Mouse (Mus musculus): ENCODE results near the gene Tmc5.

Gene Tmc5

DNA sequence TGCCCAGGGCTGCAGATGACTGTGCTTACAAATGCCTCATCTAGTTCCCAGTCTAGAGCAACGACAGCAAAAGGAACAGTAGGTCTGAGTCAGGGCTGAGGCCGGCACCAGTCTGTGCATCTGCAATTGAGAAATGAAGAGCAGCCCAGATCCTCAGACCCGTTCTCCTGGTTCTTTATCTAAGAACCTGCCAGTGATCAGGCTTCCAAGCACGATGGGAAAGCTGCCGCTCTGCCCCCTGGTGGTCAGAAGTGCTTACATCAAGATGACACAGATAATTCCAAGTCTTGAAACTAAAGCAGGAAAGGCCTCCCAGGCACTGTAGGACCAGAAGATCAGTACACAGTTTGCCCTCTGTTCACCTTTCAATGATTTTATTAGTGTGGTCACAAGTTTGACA is 91.1 kb downstream of the Tmc5 start:
- peak; percentile 70 for ATAC-seq (ENCODE audit: insufficient number of reproducible peaks, low FRiP score, low TSS enrichment)

DNA sequence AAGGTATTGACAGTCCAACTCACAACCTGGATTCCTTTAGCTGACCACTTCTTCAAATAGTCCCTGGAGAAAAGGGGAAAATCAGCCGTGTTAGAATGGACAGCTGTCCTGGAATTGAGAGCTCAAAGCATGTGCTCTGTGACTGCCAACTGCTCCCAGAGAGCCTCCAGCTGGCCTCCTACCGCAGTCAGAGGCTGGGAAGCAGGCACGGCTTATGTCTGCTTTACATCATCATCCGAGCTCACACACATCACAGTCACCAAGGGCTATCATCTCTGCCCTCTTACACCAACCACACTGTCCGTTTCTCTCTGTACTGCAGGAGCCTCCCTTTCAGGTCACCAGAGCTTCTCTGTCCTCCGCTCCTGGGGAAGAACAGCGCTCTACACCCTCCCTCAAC is 92.0 kb downstream of the Tmc5 start:
- 0 out of 2 replicates have a peak, but pooled peaks have one; percentile 49 for ATAC-seq (ENCODE audit: insufficient number of reproducible peaks, low FRiP score, low TSS enrichment)

DNA sequence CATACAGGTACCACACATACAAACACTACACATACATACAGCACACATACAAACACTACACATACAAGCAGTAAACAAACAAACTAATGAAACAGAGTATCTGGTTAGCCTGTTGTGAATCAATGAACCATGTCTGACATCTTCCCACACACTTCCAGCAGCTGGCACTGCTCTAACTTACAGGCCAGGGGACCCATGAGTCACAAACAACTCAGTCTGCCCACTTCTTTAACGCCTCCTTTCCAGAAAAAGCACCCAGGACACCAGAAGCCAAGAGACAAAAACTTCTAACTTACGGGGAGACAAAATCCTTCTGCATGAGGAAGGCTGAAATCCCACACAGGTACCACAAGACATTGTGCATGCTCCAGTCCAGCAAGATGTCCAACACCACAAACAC is 94.2 kb downstream of the Tmc5 start:
- ATAC-seq (ENCODE audit: insufficient number of reproducible peaks, low FRiP score, low TSS enrichment): no peak

DNA sequence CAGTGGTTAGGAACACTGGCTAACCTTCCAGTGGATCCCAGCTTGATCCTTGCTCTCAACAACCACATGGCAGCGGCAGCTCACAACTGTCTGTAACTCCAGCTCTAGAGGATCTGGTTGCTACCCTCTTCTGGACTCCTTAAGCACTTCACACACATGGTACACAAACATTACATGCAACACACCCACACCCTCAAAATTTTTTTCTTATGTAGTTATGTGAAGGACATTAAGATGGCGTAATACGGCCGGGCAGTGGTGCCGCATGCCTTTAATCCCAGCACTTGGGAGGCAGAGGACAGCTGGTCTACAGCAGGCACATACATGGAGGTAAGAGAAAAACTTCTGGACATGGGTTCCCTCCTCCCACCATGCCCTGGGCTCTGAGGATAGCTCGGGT is 99.0 kb downstream of the Tmc5 start:
- ATAC-seq (ENCODE audit: insufficient number of reproducible peaks, low FRiP score, low TSS enrichment): no peak

DNA sequence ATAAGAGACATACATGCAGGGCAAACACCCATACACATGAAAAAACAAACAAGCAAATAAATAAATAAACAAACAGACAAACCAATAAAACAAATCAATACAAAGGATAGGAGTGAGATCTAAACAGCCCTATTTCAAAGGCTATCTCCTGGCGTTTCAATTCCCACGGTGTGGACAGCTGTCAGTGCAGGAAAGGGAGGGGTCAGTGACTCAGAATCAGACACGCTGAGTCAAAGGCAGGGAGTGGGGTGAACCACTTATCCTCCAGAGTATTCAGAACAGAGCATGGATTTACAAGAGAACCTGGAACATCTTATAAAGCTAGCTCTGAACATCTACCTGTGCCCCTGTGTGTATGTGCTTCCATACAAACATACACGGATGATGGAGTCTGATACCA is 100.1 kb downstream of the Tmc5 start:
- ATAC-seq (ENCODE audit: insufficient number of reproducible peaks, low FRiP score, low TSS enrichment): no peak

DNA sequence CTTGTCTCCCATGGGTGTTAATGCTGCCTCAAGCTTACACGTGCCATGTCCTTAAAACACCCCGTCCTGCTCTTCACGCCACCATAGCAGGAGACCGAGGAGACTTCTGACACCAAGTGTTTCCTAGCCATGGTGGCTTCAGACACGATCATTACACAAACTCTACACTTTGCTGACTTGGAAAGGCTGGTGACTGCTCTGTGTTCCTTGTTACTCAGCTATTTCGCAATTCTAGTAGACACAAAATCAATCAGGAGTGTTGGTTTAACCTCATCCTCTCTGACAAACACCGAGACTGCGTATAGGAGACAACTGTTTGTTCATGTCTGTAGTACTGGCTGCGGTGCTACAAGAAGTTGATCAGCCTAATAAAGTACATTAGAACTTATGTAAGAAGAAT is 101.8 kb downstream of the Tmc5 start:
- no peak for ATAC-seq (ENCODE audit: insufficient number of reproducible peaks, low FRiP score, low TSS enrichment)

DNA sequence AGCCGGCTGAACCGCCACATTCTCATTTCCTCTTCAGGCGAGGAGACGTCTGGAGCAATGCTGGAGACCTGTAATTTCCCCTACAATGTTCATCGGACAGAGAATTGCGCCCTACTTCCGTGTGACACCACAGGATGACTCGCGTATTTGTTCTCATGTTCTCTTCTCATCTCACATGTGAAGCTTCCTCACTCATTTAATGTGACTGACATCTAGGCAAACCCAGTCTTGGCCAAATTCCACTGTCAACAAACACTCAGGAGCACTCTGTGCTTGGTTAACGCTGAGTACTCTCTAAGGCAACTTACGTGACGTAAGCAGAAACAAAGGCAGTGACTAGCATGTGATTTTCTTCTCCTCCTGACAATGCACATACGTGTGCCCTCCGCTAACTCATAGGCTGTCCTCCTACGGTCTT is 106.1 kb downstream of the Tmc5 start:
- ATAC-seq (ENCODE audit: insufficient number of reproducible peaks, low FRiP score, low TSS enrichment): no peak

DNA sequence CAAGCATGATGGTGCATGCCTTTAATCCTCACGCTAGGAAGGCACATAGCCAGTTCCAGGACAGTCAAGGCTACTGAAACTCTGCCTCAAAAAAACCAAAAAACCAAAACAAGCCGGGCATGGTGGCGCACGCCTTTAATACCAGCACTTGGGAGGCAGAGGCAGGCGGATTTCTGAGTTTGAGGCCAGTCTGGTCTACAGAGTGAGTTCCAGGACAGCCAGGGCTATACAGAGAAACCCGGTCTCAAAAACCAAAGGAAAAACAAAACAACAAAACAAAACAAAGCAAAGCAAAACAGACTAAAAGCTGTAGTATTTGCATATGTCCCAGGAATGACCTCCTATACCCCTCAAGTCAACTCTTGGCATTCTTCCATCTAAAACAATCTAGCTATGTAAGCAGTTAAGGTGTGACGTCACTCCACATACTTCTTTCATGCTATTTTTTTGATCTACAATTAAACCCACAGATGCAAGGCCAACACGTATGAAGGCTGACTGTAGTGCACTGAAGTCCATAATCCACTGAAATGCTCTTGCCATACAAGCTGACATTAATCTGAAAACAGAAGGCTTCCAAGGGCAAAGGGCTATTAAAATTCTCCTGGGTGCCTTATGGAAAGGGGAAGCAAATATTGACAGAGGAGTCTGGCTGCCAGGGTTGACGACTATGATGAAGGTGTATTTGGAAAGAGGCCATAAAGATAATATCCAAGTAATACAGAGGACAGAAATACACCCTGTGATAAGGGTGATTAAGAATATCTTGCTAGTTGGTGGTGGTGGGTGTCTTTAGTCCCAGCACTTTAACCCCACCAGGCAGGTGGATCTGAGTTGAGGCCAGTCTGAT is 107.1 kb downstream of the Tmc5 start:
- no peak for ATAC-seq (ENCODE audit: insufficient number of reproducible peaks, low FRiP score, low TSS enrichment)

DNA sequence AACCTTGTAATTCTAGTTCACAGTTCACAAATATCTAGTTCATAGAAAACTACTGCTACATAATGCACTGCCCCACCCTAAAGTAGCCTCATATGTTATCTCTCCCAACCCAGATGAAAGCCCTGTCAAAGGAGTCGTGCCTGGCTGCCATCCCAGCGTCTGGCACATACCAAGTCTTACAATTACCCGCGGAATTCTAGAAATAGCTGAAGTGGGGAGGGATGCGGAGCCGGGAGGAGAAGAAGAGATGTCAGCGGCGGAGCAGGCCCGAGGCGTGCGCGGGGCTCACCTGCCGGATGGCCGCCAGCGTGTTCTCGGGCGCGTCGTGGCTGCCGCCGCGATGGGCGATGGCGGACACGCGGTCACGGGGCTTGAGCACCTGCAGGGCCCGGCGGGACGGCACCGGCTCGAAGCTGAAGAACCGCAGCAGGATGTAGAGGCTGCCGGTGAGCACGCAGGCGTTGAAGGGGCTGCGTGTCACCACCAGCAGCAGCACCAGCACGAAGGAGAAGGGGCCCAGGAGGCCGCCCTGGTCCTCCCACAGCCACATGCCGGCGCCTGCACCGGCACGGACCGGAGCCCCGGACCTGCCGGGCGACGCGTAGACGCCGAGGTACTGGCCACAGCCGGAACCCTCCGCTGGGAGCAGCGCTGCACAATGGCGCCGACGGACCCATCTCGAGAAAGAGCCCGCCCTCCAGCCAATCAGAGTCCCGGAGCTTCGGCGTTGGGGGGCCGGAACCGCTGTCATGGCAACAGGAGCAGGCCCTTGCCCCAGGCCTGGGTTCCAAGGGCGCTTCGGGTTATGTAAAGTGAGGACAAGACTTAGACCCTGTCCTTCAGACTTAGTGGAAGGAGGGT is 108.2 kb downstream of the Tmc5 start, which contains the start of gene Gde1:
Gene Gde1, minus strand, starts transcription at position 678 of the 861 bp plus-strand sequence.
- peak; percentile 98 for ATAC-seq (ENCODE audit: insufficient number of reproducible peaks, low FRiP score, low TSS enrichment)

DNA sequence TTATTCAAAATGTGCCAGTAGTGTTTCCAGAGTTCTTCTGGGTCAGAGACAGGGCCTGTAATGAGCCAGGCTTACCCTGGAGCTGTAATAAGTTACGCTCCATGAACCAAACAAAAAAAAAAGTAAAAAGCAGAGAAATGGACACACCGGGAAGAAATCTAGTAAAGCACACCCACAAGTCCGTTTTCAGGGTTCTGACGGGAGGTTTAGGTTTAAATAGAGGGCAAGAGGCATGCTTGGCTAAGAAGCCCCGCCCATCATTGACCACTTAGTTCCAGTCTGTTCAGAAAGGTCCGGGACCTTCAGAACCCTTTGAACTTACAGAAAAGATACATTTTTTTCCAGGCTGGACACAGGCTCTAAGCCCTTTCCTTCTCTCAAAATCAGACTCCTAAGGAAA is 109.0 kb downstream of the Tmc5 start:
- peak; percentile 24; the same call in 1 of the 2 replicates for ATAC-seq (ENCODE audit: insufficient number of reproducible peaks, low FRiP score, low TSS enrichment)

DNA sequence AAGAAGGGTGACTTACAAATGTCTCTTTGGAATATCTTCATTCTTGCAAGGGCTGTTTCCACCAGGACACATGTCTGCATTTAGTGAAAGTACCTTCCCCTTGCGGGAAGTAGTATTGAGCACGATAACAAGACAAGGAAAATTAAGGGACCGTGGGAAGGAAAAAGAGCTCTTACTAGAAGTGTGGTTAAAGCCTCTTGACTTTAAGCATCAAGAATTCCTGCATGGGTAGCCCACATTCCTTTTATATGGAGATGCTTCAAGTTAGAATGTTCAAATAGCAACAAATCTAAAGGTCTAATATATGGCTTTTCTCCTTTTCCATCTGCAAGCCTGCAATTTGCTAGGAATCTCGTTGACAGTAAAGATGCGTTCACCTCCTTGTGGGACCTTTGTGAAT is 109.4 kb downstream of the Tmc5 start:
- ATAC-seq (ENCODE audit: insufficient number of reproducible peaks, low FRiP score, low TSS enrichment): no peak

DNA sequence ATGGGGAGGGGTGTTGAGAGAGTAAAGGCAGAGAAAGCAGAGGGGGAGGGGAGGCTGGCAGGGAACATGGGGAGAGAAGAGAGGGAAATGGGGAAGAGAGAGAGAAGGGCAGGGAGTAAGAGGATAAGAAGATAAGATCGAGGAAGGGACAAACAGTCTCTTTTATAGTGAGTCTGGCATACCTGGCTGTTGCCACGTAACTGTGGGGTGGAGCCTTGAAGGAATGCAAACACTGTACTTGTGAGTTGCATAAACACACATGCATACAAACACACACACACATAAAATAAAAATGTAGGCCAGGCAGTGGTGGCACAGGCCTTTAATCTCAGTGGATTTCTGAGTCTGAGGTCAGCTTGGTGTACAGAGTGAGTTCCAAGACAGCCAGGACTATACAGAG is 110.1 kb downstream of the Tmc5 start:
- no peak for ATAC-seq (ENCODE audit: insufficient number of reproducible peaks, low FRiP score, low TSS enrichment)

DNA sequence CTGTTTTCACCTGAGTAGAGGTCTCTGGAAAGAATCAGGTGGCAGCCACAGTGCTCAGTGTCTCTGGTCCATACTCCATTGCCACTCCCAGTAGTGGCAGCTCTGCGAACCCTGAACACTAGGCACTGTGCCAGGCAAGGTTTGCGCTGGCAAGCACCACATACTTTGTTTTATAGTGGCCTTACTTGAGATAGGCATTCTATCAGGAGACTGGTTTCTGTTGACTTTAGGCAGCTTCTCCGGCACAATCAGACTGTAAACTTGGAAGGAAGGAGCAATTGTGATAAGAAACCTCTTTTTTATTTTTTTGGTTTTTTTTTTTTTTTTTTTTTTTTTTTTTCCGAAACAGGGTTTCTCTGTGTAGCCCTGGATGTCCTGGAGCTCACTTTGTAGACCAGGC is 110.9 kb downstream of the Tmc5 start:
- no peak for ATAC-seq (ENCODE audit: insufficient number of reproducible peaks, low FRiP score, low TSS enrichment)

DNA sequence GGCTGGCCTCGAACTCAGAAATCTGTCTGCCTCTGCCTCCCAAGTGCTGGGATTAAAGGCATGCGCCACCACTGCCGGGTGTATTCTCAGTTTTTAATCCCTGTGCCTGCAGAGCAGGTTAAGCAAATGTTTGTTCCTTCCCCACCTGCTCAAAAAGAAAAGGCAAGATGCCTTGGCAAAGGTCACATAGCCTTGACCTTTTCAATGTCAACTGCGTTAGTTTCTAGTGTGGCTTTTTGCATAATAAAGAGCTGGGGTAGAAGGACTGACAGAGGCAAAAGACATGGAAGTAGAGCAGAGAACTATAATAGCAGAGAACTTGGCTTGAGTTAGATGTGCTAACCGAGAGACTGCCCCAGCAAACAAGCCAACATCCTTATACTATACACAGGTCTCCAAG is 113.7 kb downstream of the Tmc5 start:
- no peak for ATAC-seq (ENCODE audit: insufficient number of reproducible peaks, low FRiP score, low TSS enrichment)

DNA sequence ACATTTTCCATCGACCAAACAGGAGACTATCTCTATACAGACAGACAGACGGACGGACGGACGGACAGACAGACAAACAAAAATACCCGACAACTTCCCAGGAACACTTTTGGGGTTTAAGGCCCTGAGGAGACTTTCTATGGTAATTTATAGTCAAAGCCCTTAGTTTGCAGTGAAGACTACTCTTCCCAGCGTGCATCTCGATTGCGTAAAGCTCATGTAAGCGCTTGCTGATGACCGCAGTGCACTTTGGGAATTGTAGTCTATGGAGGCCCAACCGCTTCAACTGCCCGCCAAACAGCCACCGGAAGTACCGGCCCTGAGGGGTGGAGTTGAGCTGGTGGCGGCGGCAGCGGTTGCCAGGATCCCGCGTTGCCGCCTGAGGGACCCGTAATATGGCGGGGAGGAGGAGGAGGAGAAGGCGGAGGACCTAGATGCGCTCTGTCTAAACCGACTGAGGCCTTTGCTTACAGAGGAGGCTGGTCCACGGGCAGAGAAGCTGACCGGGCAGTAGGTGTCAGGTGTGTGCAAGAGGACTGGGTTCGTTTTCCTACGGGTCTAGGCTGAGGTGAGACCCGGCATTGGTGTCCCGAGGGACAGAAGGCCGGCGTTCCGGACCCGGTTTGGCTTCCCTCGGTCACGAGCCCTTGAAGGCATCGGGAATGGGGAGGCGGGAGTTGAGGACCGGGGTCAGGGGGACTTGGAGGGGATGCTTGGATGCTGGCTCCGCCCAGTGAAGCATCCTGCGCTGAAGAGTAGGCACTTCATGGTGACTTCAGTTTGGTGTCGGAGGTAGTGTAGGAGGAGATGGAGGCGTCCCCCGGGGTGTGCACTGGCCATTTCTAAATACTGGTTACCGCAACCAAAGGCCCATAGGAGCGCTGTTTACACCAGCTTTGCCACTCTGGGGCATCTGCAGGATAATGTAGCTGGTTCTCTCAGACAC is 115.4 kb downstream of the Tmc5 start, which contains the start of gene Ccp110:
Gene Ccp110, plus strand, starts transcription at position 325 of the 946 bp plus-strand sequence.
- peak; percentile 99 for ATAC-seq (ENCODE audit: insufficient number of reproducible peaks, low FRiP score, low TSS enrichment)

DNA sequence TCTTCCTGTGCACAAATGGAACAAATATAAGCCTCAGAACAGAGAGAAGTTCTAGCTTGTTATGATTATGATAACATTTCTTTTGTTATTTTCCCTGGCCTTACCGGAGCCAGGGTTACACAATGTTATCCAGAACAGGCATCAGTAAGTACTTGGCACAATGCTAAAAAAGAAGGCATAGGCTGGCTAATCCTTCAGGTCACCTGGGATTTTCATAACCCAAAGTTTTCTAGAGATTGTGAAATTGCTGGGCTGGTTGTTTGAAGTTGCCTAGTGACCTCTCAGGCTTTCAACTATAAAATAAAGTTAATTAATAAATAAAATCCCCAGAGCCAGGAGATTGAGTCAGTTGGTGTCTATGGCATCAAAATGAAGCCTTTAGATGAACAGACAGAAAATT is 117.8 kb downstream of the Tmc5 start:
- ATAC-seq (ENCODE audit: insufficient number of reproducible peaks, low FRiP score, low TSS enrichment): no peak

DNA sequence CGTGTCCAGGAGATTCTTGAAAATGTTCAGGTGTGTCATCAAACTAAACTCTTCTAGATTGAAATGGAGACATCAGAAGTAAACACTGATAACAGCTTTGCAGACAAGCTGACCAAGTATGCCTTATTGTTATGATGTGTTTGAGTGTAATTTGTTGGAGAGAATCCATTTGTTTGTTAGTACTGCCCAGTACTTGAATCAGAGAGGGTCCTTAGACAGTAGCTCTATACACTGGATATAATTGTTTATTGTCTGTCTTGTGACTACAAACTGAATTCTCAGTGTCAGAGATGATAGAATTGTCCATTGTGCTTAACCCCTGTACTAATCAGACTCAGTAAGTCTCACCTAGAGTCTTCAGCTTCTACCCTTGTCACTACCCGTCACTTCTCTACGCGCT is 121.0 kb downstream of the Tmc5 start:
- ATAC-seq (ENCODE audit: insufficient number of reproducible peaks, low FRiP score, low TSS enrichment): no peak

DNA sequence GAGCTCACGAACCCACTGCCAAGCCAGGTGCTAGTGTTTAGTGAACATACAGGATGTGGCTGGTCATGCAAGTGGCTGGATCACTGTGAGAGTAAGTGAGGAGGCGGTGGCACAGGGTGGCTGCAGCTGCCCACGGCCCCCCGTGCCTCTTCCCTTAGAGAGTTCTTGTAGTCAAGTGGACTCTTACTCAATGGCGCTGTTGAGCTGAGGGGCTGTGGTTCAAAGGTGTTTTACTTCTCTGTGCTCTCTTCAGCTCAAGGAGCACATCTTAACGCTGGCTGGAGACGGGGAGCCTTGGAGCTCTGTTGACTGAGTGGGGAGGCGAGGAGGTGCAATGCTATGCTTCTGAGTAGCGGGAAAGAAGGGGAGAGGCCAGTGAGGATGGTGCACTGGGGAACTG is 126.8 kb downstream of the Tmc5 start:
- ATAC-seq (ENCODE audit: insufficient number of reproducible peaks, low FRiP score, low TSS enrichment): no peak

All from cerebellum, adult (tissue).